Mouse (Mus musculus) hindbrain, embryonic 14.5 days (tissue): Measurements from ENCODE around the gene Pbx1. TPM values are rescaled to one million over a fixed set of nuclear protein-coding genes. Genes with fewer than 3 reads are reported as not detected.

ENCODE experiments used
- ATAC-seq: fragments of 200-750 bp; cut with Nextera tagmentation; 2 replicates; pipeline ENCODE4 v1.8.0; 2017; ENCODE audit warnings: moderate number of reproducible peaks, mild to moderate bottlenecking, moderate TSS enrichment, moderate library complexity; ENCODE audit not compliant: low FRiP score
- DNase-seq: peaks from one replicate; pipeline ENCODE4 v3.0.0-alpha.2; 2015; ENCODE audit warnings: low spot score
- H3K27ac ChIP-seq: fragments of 300-500 bp; sonication (generic); 2 replicates; pipeline ENCODE4 v1.5.1; 2014; ENCODE audit warnings: mild to moderate bottlenecking, moderate library complexity
- H3K27me3 ChIP-seq: fragments of 300-500 bp; sonication (generic); 2 replicates; pipeline ENCODE4 v1.6.1; 2014; ENCODE audit warnings: mild to moderate bottlenecking, low read length, mixed read lengths; ENCODE audit not compliant: control insufficient read depth, insufficient read depth
- H3K36me3 ChIP-seq: fragments of 300-500 bp; sonication (generic); replicated peaks from 2 replicates; pipeline ENCODE4 v1.6.1; 2014; ENCODE audit not compliant: control insufficient read depth, insufficient read depth
- H3K4me1 ChIP-seq: fragments of 300-500 bp; sonication (generic); replicated peaks from 2 replicates; pipeline ENCODE4 v1.6.1; 2014; ENCODE audit warnings: antibody characterized with exemption, low read length, mixed read lengths; ENCODE audit not compliant: control insufficient read depth, insufficient read depth
- H3K4me2 ChIP-seq: fragments of 300-500 bp; sonication (generic); replicated peaks from 2 replicates; pipeline ENCODE4 v1.6.1; 2014; ENCODE audit warnings: mild to moderate bottlenecking, moderate library complexity
- H3K4me3 ChIP-seq: fragments of 300-500 bp; sonication (generic); replicated peaks from 2 replicates; pipeline ENCODE4 v1.5.1; 2014; ENCODE audit warnings: mild to moderate bottlenecking, low read length
- H3K9ac ChIP-seq: fragments of 300-500 bp; sonication (generic); 2 replicates; pipeline ENCODE4 v1.6.1; 2014
- H3K9me3 ChIP-seq: fragments of 300-500 bp; sonication (generic); 2 replicates; pipeline ENCODE4 v1.6.1; 2016; ENCODE audit warnings: low read length; ENCODE audit not compliant: control insufficient read depth
- WGBS: fragments of 180-500 bp; shearing (Covaris S2); extraction: QIAGEN DNeasy Blood & Tissue Kit; methylation state at CpG from one replicate; pipeline ENCODE4 v1.1.7; 2014; 5-methylcytosine and 5-hydroxymethylcytosine counted together
- polyA plus RNA-seq: library from polyadenylated mRNA; unstranded; fragments of >200 nt; fragmentation: Nextera tagmentation; extraction: Ambion mirVana; gene quantifications from 2 replicates; pipeline ENCODE4 v1.2.1, GENCODE M21; 2014

The Pbx1 gene
- polyA plus RNA-seq, 1 experiment from 2014 or later = 46.3 TPM

- DNase-seq (no peak), ATAC-seq (no peak)
- H3K4me3 ChIP-seq = no peak overlapping the region
- peaks cover 9% of the 10 kb centered on the region for H3K4me1 ChIP-seq
- H3K36me3 ChIP-seq = no peaks in the 10 kb centered on the region
- H3K27me3 ChIP-seq = no peaks in the 10 kb centered on the region
- no peak overlapping the region for H3K4me2 ChIP-seq
- no peaks in the 10 kb centered on the region for H3K9me3 ChIP-seq
- 78% methylated on average over 5 of the region's 5 CpGs for WGBS
- H3K27ac ChIP-seq = no peak overlapping the region
- H3K9ac ChIP-seq = no peak overlapping the region
Observed at GRCm38 (mm10) chr1:168069740-168070139, 362.3 kb downstream of the Pbx1 start.
